Mouse (Mus musculus) retina, adult 2 months (tissue): ENCODE data around the gene Kif11.
A peak's percentile ranks its signal among the peaks of the same experiment; 100 is the strongest.

ENCODE experiments used
- DNase-seq: peaks from one replicate; pipeline ENCODE4 v3.0.0-alpha.2; 2012; ENCODE audit warnings: low read depth, low spot score

The Kif11 gene

DNA sequence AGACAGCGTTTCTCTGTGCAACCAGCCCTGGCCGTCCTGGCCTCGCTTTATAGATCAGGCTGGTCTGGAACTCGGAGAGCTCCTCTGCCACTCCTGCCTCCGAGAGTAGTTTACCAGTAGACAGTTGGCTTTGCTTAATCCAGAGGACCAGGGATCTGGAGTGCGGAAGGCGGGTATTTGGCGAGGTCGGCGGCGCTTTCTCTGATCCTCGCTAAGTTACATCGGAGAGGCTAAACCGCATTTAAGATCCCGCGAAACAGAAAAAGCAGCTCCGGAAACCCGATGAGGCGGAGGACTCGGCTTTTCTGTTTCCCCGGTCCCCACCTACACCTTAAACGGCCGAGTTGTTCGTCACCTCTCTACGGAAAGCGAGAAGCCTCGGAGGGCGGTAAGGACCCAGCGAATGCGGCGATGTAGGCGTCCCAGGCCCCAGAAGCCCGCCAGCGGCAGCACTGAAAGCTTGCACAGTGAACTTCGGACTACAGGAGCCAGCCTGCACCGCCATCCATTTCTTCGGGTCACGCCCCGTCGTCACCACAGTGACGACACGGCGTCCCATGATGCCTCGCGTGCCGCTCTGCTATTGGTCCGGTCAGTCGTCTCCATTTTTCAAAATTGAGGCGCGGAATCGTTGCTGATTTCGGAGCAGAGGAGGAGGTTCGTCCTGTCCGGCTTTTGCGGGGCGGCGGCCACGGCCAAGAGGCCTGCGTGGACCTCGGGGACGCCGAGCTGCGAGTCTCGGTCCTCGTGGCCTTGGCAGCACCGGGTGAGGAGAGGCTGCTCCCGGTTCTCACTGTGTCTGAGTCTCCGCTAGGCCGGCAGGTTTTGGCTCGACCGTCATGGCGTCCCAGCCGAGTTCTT lies at the start of gene Kif11:
Gene Kif11, plus strand, starts transcription at position 649 of the 861 bp plus-strand sequence.
- peak; percentile 85 for DNase-seq

DNA sequence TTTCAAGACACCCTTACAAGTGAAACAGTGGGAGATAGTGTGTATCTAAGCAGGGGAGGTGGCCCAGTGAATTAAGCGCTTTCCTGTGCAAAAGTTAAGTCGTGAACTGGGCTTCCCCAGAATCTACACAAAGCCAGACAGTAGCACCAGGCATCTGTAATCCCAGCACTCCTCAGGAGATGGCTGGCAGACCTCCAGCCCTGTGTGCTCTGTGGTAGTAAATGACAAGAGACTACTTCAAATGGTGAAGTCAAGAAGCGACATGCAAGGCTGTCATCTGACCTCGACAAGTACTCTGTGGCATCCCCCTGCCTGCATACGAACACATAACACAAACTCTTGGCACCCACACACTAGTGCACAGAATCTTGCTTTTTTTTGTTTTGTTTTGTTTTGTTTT lies 49.0 kb upstream of the Kif11 start:
- no peak for DNase-seq

DNA sequence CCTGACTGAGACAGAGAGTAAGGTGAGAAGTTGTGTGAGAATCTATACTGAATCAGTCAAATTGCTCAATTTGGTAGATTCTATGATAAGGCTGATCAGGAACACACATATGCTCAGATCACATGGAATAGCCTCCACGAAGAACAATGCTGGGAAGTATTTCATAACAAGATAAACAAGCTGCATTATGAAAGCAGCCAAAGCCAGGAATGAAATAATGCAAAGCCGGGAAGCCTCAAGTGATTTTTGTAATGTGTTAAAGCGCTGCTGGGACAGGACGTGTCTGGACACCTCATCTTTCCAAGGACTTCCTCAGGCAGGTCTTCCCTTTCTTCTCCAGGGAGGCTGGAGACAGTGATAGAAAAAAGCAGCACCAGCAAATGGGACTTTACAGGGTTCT lies 43.5 kb upstream of the Kif11 start:
- DNase-seq: no peak

DNA sequence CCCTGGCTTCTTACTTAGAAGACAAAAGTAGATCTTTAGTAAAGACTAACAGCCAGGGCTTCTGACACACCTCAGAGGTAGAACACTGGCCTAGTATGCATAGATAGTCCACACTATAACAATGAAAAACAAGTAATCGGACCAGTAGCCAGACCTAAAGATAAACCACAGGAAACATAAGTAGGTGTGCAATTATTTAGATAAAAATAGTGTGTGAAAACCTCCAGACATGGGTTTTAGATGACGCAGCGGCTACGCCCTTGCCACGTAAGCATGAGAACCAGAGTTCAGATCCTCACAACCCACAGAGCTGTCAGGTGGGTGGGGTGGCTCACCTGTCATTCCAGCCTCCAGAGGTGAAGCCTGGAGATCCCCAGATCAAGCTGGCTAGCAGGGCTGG lies 42.8 kb upstream of the Kif11 start:
- DNase-seq: no peak

DNA sequence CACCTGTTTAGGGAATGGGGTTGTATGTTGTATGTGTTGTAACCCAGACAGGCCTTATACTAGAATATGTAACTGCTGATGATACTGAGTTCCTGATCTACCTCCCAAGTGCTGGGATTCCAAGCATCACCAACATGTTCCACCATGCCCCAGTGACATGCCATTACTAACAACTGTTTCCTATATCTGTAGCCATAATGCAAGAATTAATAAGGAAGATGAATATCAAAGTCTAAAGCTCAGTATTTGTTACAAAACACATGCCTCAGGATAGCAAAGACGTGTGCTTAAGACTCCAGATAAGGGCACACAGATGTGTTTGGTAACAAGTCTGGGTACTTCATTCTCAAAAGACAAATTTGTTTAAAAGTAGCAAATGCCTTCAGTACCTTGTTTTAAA lies 40.8 kb upstream of the Kif11 start:
- no peak for DNase-seq

DNA sequence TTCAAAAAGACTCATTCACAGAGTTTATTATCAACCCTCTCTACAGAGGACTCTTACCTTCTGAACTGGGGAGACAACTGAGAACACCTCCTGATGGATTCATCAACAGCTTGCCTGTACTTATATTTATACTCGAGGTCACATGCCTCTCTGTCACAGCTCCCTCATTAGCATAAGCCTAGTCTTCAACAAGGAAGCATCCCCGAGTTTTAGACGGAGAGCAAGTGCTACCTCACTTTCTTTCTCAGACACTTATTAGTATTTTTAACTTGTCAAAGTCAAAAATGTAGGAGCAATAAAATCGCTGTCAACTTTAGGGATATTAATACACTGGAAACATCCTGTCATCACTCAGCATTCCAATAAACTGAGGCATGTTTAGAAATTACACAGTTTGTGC lies 38.5 kb upstream of the Kif11 start, which contains the start of gene Ide:
Gene Ide, minus strand, starts transcription at position 101 of the 400 bp plus-strand sequence.
- DNase-seq: no peak

DNA sequence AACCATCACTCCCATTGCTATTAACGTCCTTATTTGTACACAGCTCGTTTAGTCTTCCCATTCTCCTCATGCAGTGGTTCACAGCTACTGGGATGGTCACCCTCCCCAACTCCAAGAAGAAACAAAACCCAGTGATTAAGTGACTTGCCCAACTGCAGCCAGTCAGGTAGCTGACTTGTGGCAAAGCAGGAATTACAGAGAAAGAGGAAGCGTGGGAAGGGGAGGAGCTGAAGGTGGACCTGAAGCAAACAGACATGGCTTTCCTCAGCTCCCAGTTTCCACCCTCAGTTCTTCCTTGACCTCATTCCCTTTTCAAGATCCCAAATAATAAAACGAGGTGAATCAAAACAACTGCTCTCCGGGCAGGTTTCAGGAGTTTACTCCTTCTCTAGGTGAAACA lies 35.7 kb upstream of the Kif11 start:
- DNase-seq: no peak

DNA sequence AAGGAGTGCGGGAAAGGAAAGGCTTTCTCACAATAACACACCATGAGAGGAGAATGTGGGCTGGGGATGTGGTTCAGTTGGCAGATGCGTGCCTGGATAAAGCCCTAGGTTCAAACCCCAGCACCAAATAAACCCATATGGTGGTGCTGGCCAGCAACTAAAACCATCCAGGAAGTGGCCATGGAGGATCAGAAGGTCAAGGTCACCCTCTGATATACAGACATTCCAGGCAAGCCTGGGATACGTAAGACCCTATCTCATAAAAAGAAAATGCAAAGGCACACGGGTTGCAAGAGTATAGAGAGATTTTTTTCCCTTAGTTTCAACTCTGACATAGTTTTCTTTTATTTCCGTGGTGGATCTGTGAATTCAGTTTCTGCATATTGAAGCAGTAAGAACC lies 35.3 kb upstream of the Kif11 start:
- no peak for DNase-seq

DNA sequence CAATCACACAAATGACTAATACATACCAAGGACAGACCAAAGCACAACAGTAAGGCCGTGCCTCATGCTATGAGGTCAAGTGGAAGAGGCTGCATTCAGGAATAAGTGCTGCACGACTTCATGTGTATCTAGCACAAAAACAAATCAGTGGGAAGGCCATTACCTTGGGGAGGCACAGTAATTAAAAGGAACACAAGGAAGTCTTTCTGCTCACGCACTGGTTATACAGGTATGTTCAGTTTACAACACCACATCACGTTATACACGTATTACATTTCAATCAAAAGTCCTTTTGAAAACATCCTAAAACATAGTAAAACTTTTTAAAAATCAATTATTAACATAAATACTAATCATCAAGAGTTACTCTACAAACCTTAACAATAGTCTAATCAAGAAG lies 32.3 kb upstream of the Kif11 start:
- no peak for DNase-seq

DNA sequence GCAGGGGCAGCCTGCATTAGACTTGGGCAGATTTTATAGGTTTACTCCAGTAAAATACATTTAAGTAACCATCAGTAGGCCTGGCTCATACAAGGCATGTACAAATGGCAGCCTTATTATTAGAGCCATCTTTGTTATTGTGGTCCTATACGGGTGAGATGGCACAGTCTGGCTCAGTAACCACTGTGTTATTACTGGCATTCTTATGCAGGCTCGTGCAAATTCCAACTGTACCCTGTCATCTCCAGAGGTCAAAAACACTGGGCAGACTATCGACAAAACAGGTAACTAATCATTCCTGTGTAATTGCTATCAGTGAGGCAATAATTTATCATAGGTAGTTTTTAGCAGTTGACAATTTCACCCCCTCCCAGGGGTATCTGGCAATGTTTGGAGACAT lies 29.9 kb upstream of the Kif11 start:
- no peak for DNase-seq

DNA sequence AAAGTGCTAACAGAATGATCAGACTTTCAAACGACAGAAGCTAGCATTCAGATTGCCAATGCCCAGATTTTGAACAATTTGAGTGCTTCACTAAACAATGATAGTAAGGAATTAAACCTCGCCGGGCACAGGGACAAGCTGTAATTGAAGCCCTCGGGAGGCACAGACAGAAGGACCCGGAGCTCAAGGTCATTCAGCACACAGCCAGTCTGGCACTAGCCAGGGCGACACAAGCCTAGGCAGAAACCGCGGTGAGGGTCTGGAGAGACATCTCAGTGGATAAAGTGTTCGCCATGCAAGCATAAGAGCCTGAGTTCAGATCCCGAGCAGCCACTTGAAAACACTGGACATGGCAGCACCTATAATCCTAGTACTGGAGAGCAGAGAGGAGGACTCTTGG lies 27.9 kb upstream of the Kif11 start:
- no peak for DNase-seq

DNA sequence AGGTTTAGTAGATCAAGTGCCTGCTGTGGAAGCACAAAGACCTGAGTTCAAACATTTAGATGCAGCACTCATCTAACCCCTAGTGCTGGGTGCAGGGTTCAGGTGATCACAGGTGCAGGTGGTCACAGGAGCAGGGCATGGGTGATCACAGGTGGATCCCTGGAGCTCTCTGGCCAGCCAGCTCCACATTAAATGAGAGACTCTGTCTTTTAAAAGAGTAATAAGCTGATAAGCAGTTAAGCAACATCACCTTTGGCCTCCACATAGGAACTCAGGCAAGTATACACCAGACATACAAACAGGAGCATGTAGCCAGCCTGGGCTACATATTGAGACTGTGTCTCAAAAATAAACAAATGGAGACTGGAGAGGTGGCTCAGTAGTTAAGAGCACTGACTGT lies 27.3 kb upstream of the Kif11 start:
- no peak for DNase-seq

DNA sequence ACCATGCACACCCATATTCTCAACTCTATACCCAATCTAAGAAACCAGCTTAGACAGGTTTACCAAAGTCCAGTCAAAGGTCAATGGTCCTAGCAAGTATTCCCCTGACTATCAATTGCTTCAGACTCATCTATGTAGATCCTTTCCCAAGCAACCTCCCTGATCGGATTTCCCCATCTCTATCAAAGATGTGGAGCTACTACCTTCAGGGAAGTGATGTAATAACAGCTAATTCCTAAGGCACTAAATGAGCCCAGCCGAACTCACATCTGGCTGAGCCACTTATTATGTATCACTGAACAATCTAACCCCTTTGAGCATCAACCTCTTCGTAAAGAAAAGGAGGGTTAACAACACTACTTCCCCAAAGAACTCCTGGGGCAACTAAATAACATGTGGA lies 23.4 kb upstream of the Kif11 start:
- no peak for DNase-seq

DNA sequence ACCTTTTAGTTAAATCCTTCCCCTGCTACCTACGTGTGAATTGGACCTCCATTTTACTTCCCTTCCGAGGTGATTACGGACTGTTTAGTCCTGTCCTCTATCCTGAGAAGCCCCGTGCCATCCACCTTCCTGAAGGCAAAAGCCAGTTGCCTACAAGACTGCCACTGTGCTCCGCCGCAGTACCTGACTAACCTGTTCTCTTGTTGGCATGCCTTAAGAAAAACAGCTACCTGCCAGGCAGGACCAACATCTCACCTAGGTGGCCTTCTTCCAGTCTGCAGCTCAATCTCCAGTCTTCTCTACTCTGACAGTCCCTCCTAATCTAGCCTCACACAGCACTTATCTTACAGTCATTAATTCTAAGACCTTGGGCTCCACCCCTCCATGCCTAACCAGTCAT lies 22.9 kb upstream of the Kif11 start:
- no peak for DNase-seq

DNA sequence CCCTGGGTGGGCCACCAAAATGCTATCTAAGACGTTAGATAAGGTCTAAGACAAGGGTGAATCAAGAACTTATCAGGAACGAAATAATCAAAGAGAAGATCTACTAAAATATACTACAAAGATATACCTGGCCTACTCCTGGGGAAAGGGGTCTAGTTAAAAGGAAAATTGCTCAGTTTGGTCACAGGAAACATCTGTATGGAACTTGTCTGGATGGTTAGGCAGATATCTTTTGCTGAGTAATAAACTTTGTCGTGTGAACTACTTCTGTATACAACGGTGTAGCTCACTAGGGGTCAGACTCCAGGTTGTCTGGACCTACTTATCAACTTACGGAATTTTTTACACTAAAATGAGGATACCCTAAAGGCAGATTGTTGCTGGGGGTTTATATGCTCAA lies 16.2 kb upstream of the Kif11 start:
- no peak for DNase-seq

DNA sequence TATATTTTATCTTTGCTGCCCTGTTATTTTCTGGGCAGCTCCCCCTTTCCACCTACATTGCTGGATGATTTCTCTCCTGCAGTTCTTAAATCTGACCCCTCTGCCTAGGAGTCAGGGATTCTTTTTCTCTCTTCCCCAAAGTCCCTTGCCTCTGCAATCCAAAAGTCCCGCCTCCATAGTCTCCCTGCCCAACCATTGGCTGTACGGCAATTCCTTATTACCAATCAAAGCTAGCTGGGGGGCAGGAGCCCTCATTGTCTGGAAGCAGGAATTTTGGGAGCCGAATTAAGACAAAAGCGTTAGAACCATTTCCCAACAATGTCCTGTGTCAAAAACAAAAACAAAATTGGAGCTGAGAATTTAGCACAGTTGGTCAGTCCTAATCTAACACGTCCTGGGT lies 13.7 kb upstream of the Kif11 start:
- no peak for DNase-seq

DNA sequence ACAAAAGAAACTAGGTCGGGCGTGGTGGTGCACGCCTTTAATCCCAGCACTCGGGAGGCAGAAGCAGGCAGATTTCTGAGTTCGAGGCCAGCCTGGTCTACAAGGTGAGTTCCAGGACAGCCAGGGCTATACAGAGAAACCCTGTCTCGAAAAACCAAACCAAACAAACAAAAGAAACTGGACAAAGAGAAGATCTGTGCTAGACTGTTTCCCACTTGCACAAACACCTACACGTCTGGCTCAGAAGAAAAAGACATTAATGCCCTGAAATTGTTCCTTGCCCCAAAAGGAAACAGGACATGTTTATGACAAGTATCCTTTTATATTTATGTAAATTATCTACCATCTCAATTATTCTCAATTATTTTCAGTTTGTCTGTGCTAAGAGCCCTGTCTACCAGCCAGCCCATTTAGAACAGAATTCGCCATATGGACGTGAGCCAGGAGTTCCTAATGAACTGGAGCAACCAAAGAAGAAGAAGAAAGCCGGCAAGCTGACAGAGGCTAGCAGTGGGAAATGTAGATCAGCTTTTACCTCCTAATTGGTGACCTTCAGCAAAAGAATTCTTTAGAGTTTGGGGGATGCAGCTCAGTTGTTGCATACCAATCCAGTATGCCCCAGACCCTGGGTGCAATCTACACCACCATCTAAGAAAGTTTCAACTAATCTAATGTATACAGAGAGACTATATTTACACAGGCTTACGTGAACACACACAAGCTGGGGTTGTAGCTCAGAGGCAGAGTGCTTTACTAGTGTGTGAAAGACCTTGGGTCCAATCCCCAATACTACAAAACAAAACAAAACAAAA lies 12.9 kb upstream of the Kif11 start:
- DNase-seq: no peak

DNA sequence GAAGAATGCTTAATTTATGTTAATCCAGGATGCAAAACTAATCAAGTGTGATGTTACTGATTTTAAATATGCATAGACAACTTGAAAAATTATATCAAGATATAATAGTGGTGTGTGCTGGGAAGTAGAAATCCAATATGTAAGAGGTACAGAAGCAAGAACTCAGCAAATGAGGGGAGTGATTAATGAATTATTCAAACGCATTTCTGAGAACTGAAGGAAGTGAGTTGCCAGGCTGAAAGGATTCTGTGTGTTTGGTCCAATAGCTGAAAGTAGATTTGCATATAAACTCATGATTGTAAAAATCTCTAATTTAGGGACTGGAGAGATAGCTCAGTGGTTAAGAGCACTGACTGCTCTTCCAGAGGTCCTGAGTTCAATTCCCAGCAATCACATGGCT lies 7.2 kb upstream of the Kif11 start:
- no peak for DNase-seq

DNA sequence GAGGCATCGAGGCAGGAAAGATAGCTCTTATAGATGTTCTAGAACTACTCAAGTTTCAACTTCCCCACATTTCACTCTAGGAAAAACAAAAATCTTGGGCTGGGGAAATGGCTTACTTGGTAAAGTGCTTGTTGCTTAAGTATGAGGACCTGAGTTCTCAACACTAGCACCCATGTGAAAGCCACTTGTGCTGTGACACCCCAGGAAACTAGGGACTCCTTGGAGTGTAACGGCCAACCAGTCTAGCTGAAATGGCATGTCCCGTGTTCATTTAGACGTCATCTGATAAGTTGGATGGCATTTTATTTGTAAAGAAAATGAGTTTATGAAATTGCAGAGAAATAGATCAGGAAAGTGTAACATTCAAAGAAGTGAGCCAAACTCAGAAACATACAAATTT lies 6.3 kb upstream of the Kif11 start:
- DNase-seq: no peak

DNA sequence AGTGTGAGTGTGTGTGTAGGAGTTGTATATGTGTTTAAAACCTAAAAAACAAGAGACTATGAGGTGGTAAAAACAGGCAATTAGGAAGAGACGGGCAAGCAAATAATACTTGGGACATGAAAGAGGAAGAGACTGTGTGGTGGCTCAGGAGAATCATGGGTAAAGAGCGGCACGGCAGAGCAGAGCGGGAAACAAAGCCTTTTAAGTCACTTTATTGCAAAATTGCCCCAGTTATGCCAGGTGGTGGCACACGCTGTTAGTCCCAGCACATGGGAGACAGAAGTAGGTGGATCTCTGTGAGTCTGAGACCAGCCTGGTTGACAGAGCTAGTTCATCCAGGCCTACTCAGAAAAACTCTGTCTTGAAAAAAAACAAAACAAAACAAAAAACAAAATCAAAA lies 5.8 kb upstream of the Kif11 start:
- DNase-seq: no peak

DNA sequence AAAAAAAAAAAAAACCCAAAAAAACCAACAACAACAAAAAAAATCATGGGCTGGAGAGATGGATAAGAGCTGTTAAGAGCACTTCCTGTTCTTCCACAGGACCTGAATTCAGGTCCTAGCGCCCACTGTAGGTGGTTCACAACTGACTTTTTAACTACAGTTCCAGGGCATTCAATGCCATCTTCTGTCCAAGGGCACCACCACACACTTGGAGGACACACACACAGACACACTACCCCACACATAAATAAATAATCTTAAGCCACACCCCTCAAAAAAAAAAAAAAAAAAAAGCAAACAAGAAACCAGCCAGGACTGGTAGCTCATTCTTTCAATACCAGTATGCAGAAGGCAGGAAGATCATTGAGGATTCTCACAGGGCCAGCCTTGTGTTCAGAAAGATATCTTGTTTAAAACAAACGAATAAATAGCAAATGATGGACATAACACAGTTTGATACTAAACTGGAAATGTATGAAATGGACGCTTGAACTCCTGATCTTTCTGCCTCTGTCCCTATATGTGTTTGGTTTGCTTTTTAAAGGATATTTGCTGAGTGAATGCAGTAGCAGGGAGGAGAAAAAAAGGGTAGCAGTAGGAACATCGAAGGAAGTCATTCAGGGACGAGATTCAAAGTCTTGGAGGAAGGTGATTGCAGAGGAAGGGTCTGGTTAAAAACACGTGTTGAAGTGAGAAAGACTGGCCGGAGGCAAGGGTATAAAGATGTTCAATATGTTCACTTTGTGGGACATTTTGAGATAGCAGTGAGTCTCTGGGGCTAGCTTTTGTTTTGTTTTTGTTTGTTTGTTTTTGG lies 1.1 kb upstream of the Kif11 start:
- no peak for DNase-seq

DNA sequence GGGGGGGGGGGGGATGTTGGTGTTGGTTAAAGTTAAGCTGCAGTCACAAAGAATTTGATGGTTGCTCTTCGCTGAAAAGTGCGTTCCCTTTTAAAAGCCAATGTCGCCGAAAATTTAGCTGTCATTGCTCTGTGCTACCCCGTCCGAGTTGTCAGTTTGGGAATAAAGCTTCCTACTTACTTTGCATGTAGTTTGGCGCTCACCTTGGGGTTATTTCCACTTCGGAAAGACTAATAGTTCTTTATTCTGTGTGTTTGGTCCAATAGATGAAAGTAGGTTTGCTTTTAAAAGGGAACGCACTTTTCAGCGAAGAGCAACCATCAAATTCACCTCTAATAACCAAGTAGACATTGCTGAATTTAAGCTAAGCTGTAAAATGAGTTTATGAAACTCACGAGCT lies 638 bp downstream of the Kif11 start:
- no peak for DNase-seq
